Mouse (Mus musculus) small intestine, adult 2 months (tissue): ENCODE results near the gene Slfn1.

Experiments used
- CTCF ChIP-seq: fragments of 200-500 bp; IDR thresholded peaks from 2 replicates; pipeline ENCODE4 v1.5.1; 2012; ENCODE audit warnings: low read depth, mild to moderate bottlenecking, control low read depth, inconsistent platforms, low read length, moderate library complexity, mixed read lengths; ENCODE audit not compliant: insufficient replicate concordance, insufficient read length; ENCODE audit errors: extremely low read depth
- POLR2A ChIP-seq: fragments of 200-500 bp; IDR thresholded peaks from 2 replicates; pipeline ENCODE4 v1.6.1; 2012; ENCODE audit warnings: low read depth, mild to moderate bottlenecking, control low read depth, inconsistent platforms, low read length, moderate library complexity

DNA sequence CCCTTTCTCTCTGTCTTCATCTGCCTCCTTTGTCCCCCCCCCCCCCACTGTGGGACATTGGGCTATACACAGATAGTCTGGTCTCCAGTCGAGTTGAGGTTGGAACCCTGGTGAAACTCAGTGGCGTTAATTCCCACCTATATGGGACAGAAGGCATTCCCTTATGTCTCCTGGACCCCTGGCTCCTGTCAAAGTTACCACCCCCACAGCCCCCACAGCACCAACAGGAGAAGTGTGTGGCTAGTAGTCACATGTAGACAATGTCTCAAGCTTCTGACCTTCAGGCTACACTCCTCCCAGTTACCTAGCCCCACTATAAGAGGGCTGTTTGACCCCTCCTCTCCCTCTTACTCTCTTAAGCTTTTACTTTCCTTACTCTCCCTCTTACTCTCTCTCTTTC is 32.5 kb upstream of the Slfn1 start:
- TF ChIP-seq CTCF, result no peak
- TF ChIP-seq POLR2A, result no peak
